Mouse (Mus musculus): ENCODE measurements around the gene Ifitm7.
"Not testable (repeated sequence)": the region's sequence is repeated elsewhere in the genome, so short reads cannot be mapped to it uniquely, and the experiment has no call there.

Ifitm7 gene

DNA sequence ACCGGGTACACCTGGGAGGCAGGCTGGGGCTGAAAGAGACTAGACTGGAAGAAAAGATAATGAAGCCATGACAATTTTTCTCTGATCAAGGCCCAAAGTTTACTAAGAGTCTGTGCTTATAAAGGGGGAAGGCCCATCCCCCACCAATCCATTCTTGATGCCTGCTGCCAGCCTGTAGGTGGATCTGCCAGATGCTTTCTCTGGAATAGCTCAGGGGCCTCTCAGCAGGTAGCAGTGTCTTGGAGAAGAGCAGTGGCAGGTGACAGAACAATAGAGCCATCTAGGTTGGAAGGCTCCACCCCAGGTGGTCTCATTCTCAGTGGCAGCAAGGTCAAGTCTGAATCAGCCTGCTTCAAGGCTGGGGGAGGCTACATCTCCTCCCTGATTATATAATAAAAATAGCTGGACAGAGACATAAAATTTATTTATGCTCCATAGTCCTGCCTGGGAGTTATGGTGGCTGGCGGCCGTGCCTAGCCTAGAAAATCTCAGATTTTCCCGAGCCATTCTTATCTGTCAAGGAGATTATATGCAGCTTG, 10.3 kb downstream of the Ifitm7 start:
- not testable (repeated sequence) for DNase-seq

DNA sequence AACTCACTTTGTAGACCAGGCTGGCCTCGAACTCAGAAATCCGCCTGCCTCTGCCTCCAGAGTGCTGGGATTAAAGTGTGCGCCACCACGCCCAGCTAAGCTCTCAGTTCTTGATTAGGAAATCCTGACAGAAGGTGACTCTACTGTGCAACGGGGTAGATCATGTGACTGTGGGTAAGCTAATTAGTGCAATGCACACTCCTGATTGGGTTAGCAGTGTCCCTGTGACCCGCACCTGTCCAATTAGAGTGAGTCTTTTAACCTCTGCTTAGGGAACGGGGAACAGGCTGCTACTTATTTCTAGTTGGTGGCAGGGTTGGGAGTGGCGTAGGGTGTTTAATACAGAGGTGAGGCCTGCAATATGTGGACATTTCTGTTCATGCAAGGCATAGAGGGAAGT, 14.6 kb downstream of the Ifitm7 start:
- DNase-seq, result no peak

DNA sequence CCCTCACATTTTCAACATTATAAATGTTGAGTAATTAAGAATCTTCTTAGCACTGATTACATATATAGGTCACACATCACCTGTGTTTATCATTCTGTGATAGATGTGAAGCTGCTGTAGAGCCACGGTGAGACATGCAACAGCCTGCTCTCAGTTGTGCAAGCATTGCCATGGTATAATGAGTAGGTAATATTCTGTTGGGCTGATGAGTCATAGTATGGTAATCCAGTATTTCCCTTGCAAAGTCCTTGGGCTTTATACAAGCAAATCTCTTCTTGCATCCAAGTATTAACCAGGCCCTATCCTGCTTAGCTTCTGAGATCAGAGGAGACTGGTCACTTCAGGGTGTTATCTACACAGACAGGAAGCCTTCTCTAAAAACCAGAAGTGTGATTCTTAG, 17.6 kb downstream of the Ifitm7 start:
- DNase-seq, result no peak

DNA sequence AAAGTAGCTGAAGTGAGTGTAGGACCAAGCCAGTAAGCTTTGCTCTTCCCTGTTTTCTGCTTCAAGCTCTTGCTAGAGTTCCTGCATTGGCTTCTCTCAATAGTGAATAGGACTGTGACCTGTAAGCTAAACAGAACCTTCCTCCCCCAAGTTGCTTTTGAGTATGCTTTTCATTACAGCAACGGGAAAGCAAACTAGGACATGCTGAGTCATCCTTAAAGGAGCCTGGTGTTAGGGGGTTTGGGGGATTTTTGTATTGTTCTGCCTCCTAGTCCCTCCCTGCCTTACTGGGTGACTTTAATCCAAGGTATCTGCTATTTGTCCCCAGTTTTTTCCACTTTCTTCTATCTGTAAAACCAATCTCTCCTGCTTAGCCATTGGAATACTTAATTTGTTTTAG, 24.6 kb downstream of the Ifitm7 start:
- no peak for DNase-seq

DNA sequence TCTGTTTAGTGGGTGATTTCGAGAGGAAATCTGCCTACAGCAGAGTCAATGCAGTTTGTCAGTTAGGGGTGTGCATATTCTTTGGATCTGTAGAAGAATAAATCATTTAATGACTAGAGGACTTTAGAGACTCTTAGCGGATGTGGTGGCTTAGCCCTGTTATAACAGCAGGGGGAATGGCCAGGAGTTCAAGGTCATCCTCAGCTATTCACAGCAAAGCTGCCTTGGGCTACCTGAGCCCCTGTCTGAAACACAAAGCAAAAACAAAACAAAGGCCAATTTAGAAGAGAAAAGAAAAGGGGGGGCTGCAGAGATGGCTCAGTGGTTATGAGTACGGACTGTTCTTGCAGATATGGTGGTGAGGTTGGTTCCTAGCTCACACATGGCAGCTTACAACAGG, 35.4 kb downstream of the Ifitm7 start:
- no peak for DNase-seq

DNA sequence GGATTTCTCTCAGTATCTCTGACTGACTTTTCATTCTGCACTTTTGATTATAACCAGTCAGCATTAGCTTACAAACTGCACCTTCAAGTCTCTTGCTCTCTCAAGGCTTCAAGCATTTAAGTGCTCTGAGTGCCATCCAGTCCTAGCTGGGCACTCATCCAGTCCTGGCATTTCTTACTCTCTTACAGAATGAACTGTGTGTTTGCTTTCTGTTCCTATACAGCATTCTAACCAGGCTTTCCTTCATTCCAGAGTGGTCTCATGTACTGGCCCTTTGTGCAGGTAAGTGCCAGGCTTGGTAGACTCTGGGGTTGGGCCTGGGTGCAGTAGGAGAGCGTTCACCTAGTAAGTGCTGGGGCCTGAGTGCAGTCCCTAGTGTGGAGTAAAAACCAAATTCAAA, 40.4 kb downstream of the Ifitm7 start:
- no peak for DNase-seq

DNA sequence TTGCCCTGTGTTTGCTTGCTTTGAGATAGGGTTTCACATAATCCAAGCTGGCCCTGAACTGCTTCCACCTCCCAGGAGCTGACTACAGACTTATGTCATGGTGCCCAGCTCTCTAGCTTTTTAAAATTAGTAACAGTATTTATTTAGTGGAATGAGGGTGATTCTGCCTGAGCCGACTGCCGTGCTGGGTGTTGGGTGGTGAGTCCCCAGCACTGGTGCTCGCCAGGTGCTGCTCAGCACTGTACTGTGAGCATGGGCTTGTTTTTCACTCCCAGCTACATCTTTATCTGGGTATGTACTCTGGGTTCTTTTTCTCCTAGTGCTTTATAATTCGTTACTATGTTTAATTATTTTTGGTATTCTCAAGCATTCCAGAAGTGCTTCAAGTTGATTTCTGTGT, 41.5 kb downstream of the Ifitm7 start:
- DNase-seq, result no peak

DNA sequence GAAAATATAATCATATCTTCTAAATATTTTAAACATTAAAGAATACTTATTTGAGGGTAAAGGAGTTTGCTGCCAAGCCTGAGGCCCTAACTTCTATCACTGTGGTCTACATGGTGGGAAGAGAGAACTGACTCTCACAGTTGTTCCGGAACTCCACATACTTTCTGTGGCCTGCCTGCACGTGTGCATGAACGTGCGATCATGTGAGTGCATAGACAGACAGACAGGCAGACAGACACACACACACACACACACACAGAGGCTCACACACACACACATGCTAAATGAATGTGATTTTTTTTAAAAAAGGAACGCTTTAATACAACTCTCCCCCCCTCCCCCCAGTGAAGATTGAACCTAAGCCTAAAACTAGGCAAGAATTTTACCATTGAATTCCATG, 41.9 kb downstream of the Ifitm7 start:
- DNase-seq, result no peak

DNA sequence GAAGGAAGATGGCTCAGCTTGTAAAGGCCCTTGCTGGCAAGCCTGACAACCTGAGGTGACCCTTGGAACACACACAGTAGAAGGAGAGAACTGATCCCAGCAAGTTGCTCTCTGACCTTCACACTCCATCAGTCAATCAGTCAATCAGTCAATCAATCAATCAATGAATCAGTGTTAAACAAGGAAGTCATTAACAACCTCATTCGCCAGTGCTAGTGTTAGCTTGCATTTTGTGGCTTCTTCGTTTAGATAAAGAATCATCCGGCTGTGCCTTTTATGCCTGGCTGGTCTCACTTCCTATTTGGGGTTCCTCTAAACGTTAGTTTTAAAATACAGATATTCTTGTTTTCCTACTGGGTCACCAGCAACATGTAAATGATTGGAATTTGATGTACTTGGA, 42.5 kb downstream of the Ifitm7 start:
- no peak for DNase-seq

DNA sequence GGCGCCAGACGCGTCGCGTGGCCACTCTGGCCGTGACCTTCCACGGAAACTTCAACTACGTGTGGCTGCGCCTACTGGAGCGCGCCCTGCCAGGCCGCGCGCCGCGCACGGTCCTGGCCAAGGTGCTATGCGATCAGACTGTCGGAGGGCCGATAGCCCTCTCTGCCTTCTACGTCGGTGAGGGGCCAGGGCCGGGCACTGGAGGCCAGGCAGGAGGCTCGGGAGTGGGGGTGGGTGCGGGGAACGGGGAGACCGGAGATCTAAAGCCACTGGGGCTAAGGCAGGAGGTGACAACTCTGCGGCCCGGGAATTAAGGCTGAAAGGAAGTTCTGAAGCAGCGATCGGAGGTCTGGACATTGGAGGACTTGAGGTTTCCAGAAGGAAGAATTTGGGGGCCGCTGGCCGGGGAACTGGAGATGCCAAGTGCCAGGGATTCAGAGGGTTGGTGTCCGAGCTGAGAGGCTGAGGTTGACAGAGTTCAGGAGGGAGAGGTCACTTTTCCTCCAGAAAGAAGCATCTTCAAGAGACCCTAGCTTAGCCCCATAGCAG, 45.8 kb downstream of the Ifitm7 start:
- no peak for DNase-seq

DNA sequence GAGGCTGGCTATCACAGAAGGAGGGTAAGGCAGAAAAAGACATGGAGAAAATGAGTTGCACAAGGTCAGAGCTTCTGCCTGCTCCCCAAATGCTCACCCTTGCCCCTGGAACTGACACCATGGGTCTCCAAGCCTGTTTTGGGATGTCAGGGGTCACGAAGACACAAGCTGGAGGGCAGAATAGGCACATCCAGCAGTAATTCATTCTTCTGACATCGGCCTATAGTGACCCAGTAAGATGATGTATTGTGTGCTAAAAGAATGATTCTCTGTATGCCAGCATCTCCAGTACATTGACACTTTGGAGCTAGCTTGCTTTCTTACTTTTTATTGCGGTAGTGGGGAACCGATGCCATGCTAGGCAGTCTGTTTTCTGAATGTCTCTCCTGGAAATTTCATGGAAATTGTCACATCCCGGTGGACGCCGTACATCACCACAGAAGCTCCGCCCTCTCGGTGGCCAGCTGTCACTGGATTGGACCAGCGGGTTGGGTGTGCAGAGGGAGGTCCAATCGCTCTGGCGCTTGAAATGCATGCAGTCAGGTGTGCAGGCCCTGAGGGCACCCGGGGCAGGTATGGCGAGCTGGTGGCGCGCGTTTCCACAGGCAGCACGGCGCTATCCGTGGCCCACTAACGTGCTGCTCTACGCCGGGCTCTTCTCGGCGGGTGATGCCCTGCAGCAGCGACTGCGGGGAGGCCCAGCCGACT, 46.4 kb downstream of the Ifitm7 start:
- no peak for DNase-seq
